Mouse (Mus musculus) mesoderm, embryonic 11.5 days (tissue): ENCODE measurements around the gene Eefsec.

Experiments
- DNase-seq: peaks from one replicate; pipeline ENCODE4 v3.0.0-alpha.2; 2012; ENCODE audit warnings: low read depth, low spot score

Gene Eefsec

GRCm38 (mm10) chr6:88266055-88266454 is 180.3 kb downstream of the Eefsec start:
- DNase-seq = no peak

DNA sequence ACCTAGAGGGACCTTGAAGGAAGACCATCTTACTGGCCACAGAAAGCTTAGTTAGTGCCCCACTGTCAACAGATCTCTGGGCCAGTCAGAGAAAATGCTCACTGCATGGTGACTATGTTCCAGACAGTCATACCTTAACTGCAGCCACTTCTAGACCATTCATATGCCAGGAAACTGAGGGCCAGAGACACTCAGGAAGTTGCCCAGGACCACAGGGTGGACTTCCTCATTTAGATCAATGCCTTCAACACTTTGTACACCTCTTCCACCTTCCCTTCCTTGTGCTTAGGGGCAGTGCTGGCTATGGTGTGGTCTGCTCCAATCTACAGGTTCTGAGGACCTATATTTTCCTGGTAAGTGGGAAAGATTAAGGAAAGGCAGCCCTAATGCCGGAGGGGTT is 181.0 kb downstream of the Eefsec start:
- no peak for DNase-seq

- no peak for DNase-seq
Observed at GRCm38 (mm10) chr6:88262160-88262559, 184.2 kb downstream of the Eefsec start.

GRCm38 (mm10) chr6:88260645-88261044 is 185.7 kb downstream of the Eefsec start:
- no peak for DNase-seq

DNA sequence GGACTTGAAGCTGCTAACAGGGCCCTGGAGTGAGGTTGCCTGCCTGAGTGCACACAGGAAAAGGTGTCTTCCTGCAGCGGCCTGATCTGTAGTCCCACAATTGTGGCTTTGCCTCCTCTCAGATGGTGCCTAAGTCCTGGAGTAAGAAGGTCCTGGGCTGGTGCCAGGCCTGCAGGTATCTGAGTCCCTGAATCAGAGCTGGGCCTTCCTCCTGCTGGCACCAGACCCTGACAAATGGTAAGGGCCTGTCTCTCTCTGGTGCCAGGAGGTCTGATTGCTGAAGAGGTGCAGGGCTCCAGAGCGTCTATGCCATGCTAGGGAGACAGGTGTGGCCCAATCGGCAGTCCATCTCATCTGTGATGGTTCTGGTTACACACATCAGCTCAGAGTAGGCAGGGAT is 186.7 kb downstream of the Eefsec start:
- DNase-seq = no peak

DNA sequence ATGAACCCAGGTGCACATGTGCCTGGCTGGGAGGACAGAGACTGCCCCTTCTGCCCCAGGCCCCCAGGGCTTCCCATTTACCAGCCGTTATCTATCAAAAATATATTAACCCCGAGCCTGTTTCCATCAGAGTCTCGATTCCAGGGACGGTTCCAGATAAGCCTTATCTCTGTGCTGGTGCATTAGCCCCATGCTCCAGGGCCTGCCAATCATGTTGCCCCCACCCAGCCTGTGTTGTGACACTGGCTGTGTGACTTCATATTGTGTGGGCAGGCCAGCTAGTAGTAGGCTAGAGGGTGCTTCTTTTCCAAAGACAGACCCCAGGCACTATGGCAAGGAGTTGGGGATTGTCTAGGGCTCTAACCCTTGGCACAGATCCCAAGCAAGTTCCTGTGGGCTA is 190.9 kb downstream of the Eefsec start:
- DNase-seq = no peak

DNA sequence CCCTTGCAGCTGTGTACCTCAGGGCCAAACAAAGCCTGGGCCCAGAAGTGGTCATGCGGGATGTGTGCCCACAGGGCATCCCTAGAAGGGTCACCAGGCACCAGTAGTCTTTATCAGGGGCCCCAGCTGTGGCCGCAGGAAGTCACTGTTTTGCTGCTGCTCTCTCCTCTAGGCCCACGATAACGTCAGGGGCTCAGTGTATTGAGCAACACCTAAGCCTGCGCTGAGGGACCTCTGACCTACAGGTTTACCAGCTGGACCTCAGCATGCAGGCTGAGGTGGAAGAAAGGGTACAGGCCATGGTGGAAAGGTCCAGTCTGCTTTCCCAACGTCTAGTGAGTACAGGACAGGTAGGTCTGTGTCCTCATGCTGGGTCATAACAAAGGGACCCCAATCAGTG is 192.3 kb downstream of the Eefsec start:
- DNase-seq = no peak

- DNase-seq = no peak
Observed at GRCm38 (mm10) chr6:88251798-88252478, 194.4 kb downstream of the Eefsec start.

- no peak for DNase-seq
Observed at GRCm38 (mm10) chr6:88251396-88251795, 194.9 kb downstream of the Eefsec start.

DNA sequence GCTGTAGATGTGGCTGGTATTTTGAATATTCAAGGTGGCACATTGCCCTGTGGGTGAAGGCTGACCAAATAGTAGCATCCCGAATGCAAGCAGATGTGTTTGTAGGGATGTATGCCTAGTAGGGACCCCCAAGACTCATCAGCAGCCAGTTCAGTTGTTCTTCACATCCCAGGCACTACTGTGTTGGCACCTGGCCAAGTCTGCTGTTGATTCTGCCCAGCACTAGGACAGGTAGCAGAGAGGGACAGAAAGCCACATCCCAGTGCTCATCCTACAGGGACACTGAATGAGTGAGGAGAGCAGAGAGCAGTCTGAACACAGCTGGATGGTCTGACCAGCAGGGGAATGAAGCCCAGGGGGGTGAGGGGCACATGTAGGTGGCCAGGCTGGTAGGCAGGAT is 197.1 kb downstream of the Eefsec start:
- DNase-seq = no peak

GRCm38 (mm10) chr6:88242604-88243003 is 203.7 kb downstream of the Eefsec start:
- peak; percentile 74 for DNase-seq

DNA sequence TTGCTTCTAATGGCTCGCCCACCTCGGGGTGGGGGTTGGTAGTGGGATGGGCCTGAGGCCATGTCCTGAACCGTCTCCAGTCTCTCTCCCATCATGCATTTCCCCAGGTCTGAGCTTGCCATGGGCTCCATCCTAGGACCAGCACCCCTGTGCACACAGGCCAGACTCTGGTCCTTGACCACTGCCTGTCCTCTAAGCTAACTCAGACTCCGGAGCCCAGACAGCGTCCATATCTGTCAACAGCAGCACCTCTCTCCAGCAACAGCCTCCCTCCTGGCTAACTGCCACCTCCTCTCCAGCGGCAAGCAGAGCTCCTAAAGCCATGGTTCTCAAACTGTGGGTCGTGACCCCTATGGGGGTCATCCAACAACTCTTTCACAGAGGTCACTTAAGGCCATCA is 209.8 kb downstream of the Eefsec start:
- no peak for DNase-seq

GRCm38 (mm10) chr6:88235983-88236382 is 210.4 kb downstream of the Eefsec start:
- peak; percentile 52 for DNase-seq

- DNase-seq = no peak
Observed at GRCm38 (mm10) chr6:88235461-88235860, 210.9 kb downstream of the Eefsec start.

DNA sequence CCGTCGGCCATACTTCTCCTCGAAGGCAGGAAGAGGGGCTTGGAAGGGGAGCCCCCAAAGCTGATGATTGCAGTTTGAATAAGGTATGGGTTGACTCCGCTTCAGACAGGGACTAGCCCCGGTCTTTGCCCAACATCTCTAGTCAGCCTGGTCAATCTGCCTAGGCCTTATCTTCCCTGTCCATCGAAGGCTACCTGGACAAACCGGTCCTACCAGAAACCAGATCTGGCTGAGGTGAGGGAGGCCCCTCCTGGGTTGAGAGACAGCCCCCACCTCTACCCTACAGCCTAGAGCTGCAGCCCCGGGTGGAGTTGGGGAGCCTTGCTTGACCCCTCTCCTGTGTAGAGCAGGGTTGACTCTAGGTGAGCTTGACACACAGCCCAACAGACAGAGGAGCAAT is 212.3 kb downstream of the Eefsec start:
- no peak for DNase-seq

GRCm38 (mm10) chr6:88232221-88232620 is 214.1 kb downstream of the Eefsec start:
- DNase-seq = no peak

- no peak for DNase-seq
Observed at GRCm38 (mm10) chr6:88231821-88232220, 214.5 kb downstream of the Eefsec start.

- DNase-seq = no peak
Observed at GRCm38 (mm10) chr6:88229221-88229620, 217.1 kb downstream of the Eefsec start.

DNA sequence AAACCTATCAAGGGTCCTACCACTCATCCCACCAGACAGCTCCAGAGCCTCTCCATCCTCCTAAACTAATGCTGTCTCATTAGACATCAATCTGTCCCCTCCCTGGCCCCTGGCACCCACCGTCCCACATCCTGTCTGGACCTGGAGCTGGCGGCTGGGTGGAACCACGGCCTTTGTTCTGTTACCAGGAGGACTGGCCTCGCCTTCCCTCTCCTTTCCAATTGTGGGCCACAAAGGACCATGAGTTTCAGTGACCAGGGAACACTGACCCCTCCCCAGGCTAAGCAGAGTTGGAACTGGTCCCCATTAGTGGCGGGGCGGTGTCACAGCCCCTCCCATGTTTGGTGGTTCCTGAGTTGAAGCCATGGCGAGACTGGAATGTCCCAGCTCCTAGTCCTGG is 218.8 kb downstream of the Eefsec start:
- DNase-seq = no peak

- no peak for DNase-seq
Observed at GRCm38 (mm10) chr6:88226570-88226994, 219.8 kb downstream of the Eefsec start.

DNA sequence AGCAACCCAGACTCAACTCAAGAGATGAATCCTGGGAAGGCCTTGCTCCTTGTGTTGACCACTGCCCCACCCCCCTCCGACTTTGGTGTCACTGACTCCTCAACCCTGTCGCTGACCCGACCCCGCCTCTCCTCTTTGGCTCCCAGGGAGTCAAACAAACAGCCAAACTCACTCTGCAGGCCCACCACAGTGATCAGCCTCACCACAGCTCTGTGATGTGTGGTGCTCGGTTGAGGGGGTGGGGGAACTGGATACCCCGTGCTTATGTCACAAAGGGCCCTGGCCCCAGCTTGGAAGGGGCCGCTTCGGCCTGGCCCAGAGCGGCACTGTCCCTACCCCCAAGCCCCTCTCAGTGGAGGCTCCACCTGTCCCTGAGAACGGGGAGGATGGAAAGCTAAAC is 224.4 kb downstream of the Eefsec start, which contains the start of gene Dnajb8:
Dnajb8 (plus strand) TSS at position 301 of the 400 bp plus-strand sequence.
- DNase-seq = no peak

DNA sequence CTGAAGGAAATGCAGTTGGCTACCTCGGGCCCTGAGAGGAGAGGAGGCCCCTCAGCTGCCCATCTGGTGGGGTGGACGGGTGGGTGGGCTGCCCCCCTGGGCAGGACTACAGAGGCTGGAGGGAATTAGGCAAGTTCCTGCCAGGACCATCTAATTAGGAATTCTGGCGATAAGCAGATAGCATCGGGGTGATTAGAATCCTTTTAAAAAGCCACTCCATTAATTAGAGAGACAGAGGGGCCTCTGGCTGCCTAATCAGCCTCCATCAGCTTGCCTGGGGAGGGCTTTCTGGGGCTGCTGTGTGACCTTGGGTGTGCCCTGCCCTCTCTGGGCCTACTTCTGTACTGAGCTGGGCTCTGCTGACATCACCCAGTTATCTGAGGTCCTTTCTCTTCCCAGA is 227.2 kb downstream of the Eefsec start:
- no peak for DNase-seq

DNA sequence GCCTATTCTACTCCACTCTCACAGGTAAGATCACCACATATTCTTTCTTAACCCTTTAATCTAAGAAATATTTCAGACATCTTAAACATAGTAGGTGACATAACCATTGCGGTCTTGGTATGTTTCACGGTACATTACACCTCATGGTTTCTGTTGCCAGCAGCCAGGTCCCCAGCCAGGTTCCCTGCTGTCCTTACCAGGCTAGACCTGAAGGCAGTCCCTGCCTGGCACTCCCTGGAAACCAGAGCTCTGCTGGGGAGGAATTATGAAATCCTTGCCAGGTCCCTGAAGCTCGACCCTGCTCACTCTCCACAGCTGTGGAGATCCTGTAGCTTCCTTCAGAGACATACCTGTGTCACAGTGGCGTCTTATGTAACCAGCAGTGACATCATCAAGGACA is 230.1 kb downstream of the Eefsec start:
- no peak for DNase-seq

- DNase-seq = no peak
Observed at GRCm38 (mm10) chr6:88215797-88216196, 230.5 kb downstream of the Eefsec start.
